Mouse (Mus musculus): ENCODE data around the gene B3gnt8. TPM values are rescaled to one million over a fixed set of nuclear protein-coding genes. Genes with fewer than 3 reads are reported as not detected.

B3gnt8 gene
- total RNA-seq (2017): 3.4 and 4.2 TPM in 2 replicates

DNA sequence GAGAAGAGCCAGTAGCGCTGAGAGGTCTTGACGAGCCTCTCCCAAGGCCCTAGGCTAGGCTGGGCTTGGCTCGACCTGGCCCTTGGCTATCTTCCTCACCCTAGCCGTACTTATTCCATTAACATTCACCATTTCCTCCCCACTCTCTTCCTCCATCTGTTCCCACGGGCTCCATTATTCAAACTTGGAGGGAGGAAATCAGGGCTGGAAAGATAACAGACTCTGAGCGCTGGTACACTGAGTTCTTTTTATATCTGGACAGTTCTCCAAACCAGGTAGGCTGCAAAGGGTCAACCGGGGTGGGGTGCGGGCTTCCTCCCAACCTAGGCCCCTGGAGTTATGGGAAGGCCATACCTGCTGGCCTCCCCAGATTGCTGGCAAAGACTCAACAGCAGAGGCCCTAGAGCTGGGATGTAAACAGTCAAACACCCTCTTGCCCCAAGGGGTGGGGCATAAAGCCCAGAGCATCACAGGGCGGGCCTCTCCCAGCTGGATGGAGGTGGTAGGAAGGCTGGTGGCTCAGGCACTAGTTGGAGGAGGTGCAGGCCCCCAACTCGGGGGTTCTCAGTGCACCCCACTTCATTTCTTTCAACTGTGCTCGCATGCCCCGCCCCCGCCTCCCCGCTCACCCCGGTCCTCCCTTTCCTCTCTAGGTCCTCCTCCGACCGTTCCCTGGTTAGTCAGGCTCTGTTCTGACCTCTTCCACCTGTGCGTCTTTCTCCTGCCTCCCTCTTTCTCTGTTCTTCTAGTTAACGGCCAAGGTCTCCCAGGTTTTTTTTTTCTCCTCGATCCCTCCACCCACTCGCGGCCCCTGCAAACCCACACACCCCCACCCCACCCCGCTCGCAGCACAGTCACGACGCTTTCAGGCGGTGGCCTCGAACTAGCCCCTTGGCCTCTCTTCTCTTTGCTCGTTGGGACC lies at the start of gene B3gnt8:
TSS of gene B3gnt8 (plus strand) at position 146 of the 922 bp plus-strand sequence.
- peak; percentile 27 for ATAC-seq (replicated peaks; ENCODE audit: low read depth, poor library complexity, severe bottlenecking)

- peak; percentile 98 for ATAC-seq (replicated peaks; ENCODE audit: low read depth, poor library complexity, severe bottlenecking)
Measured at GRCm38 (mm10) chr7:25576793-25577437, 49.5 kb upstream of the B3gnt8 start.

DNA sequence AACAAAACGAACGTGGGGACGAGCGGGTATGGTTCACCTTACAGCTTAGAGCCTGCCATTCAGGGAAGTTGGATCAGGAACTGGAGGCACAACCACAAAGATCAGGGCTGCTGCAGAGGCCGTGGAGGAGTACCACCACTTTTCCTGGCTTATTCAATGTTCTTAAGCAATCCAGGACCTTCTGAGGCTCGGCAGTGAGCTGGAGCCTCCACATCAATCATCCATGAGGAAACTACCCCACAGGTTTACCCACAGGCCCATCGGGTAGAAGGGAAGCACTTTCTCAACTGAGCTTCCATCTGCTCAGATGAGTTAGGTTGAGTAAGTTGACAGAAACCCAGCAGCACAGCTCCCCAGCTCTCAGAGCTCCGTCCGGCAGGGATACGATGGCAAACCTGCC lies 47.0 kb upstream of the B3gnt8 start:
- no peak for ATAC-seq (replicated peaks; ENCODE audit: low read depth, poor library complexity, severe bottlenecking)

DNA sequence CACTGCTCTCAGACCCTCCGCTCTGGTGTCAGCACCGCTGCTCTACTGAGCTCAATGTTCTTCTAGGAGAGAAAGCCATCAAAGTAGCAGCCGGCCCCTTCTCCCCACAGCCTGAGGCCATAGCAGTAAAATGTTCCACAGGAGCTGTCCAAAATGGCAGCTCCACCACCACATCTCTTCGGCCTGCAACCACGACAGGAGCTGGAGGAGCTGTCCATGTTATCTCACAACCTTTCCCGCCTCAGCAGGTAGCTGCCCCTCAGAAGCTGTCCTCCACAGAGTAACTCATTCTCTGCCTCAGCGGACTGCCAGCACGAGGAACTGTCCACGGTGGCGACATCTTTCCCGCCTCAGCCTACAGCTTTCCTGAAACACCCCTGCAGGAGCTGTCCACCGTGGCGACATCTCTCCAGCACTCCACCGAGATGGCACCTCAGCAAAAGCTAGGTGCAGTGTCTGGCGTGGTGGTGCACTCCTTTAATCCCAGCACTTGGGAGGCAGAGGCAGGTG lies 44.1 kb upstream of the B3gnt8 start:
- ATAC-seq (replicated peaks; ENCODE audit: low read depth, poor library complexity, severe bottlenecking): no peak

DNA sequence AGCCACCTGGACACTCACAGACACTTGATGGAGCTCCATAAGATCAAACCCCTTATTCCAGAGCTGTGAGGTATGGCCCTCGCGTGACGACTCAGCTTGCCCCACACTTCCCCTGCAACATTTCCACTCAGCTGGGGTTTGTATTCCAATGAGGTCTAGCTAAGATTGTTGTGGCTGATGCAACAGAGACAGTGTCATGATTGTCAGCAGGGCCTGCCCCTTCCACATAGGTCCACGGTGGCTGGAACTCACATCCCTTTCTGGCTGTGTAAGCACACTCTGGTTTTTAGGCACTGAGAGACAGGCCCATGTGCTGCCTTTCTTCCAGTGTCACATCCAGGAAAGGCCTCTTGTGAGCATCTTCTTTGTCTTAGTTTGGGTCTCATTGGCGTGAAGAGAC lies 41.8 kb upstream of the B3gnt8 start:
- no peak for ATAC-seq (replicated peaks; ENCODE audit: low read depth, poor library complexity, severe bottlenecking)

- no peak for ATAC-seq (replicated peaks; ENCODE audit: low read depth, poor library complexity, severe bottlenecking)
Measured at GRCm38 (mm10) chr7:25585351-25586204, 40.9 kb upstream of the B3gnt8 start.

DNA sequence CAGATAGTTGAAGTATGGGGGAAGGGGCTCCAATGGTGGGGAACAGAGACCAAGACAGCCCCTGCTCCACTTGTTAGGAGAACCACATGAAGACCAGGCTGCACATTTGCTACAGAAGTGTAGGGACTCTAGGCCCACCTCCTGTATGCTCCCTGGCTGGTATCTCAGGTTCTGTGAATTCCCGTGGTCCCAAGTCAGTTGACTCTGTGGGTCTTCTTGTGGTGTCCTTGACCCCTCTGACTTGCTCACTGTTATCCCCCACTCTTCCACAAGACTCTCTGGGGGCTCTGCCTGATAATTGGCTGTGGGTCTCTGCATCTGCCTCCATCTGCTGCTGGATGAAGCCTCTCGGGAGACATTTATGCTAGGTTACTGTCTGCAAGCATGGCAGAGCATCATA lies 35.2 kb upstream of the B3gnt8 start:
- ATAC-seq (replicated peaks; ENCODE audit: low read depth, poor library complexity, severe bottlenecking): no peak

DNA sequence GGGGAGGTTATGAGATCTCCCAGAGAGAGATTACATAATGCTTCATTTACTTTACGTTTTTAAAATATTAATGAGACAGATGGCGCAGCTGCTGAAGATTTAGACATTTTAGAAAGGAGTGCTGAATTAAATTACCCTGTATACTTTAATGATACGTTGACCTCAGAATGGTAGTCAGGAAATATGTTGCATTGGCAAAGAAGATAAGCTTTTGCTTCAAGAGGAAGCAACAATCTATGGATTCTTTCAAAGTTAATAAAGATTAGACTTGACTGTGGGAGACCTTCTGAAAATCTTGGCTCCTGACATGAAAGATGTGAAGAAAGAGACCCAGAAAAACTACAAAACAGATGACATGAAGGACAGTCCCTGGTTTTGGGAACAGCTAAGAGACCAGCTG lies 32.6 kb upstream of the B3gnt8 start:
- ATAC-seq (replicated peaks; ENCODE audit: low read depth, poor library complexity, severe bottlenecking): no peak

- ATAC-seq (replicated peaks; ENCODE audit: low read depth, poor library complexity, severe bottlenecking): peak; percentile 93
Measured at GRCm38 (mm10) chr7:25599663-25600062, 26.8 kb upstream of the B3gnt8 start.

DNA sequence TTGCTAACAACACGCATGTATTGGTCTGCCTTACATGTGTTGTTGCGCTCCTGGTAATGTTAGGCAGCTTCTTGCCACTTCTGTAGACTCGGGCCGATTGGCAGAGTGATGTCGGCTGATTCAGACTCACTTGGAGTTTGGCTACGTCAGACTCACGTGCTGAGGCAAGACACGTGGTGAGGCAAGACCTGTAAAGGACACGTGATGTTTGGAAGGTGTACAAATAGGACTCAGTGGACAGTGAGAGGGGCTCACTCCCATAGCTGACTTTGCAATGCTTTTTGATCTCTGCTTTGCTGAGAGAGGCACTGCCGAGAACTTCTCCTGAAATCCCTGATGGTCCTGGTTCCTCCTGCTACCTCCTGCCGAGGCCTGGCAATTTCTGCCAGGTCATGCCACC lies 25.8 kb upstream of the B3gnt8 start:
- ATAC-seq (replicated peaks; ENCODE audit: low read depth, poor library complexity, severe bottlenecking): no peak

DNA sequence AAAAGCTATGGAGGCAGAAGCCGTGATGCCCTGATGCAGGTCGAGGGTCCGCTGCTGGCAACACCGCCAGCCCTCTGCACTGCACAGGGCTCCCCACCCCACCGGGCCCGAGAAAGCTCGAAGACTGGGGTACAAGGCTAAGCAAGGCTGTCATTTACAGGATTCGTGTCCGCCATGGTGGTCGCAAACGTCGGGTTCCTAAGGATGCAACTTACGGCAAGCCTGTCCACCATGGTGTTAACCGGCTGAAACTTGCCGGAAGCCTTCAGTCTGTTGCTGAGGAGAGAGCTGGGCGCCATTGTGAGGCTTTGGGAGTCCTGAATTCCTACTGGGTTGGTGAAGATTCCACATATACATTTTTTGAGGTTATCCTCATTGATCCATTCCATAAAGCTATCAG lies 25.1 kb upstream of the B3gnt8 start:
- no peak for ATAC-seq (replicated peaks; ENCODE audit: low read depth, poor library complexity, severe bottlenecking)

DNA sequence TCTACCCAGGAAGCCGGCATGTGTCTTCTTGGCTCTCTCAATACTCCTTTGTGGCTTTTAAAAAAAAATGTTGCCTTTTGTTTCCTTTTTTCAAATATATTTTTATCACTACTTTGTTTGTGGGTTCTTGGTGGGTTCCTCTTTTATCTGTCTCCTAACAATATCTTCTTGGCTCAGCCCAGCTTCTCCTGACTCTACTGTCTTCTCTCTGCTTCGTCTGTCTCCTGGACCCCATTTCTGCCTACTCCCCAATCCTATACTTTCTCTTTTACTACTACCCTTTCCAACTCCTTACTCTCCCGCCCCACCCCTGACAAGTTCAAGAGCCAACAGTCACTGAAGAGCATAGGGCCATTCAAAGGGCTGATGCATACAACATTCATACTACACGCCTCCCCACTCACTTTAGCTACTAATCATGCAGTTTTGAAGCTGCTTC lies 19.8 kb upstream of the B3gnt8 start:
- peak; percentile 79 for ATAC-seq (replicated peaks; ENCODE audit: low read depth, poor library complexity, severe bottlenecking)

DNA sequence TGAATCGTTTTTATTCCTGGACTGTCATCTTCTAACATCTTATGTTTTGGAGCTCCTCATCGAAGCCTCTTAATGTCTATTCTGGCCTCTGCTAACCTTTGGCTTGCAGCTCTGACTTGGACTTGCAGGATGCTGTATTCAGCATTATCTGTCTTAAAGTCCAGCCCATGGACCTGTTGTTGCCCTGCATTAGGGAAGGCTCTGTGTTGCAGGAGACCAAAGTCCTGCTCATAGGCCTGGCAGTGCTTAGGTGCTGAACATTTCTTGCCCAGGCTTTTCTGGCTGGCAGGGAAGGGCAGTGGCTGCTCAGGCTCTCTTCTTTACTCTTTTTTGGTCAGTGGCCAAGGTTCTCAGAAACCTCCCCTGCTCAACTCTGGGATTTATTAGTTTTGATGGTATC lies 19.3 kb upstream of the B3gnt8 start:
- ATAC-seq (replicated peaks; ENCODE audit: low read depth, poor library complexity, severe bottlenecking): no peak

DNA sequence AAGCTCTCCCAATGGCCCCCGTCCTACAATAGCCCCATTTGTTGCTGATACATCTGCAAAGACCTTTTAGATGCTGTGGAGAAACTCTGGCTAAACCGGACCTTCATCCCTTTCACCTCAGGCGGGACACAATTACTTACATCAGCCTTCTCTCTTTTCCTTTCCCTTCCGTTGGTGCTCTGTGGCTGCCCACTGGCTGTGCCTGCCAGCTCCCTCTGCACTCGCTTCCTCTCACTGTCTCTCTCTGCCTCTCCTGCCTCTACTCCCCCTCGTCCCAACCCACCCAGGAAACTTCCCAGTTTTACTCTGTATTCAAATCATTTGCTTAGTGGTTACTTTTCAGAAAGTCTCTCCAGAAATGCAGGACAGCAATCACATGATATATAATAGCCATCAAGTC lies 16.4 kb upstream of the B3gnt8 start:
- no peak; the same call in 1 of the 2 replicates for ATAC-seq (replicated peaks; ENCODE audit: low read depth, poor library complexity, severe bottlenecking)

- ATAC-seq (replicated peaks; ENCODE audit: low read depth, poor library complexity, severe bottlenecking): no peak
Measured at GRCm38 (mm10) chr7:25611501-25611900, 15.0 kb upstream of the B3gnt8 start.

DNA sequence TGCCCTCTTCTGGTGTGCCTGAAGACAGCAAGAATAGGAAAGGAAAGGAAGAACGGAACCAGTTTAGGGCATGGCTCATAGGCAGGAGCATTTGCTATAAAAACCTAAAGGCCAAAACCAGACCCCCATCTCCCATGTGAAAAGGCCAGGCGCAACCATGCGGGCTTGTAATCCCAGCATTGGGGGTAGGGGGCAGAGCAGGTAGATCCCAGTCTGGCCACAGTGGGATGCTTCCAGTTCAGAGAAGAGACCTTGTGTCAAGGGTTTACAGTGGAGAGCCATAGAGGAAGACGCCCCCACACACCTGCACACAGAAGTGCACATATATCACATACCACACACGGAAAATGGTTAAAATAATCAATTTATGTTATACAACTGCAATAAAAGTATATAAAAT lies 12.4 kb upstream of the B3gnt8 start:
- ATAC-seq (replicated peaks; ENCODE audit: low read depth, poor library complexity, severe bottlenecking): no peak

DNA sequence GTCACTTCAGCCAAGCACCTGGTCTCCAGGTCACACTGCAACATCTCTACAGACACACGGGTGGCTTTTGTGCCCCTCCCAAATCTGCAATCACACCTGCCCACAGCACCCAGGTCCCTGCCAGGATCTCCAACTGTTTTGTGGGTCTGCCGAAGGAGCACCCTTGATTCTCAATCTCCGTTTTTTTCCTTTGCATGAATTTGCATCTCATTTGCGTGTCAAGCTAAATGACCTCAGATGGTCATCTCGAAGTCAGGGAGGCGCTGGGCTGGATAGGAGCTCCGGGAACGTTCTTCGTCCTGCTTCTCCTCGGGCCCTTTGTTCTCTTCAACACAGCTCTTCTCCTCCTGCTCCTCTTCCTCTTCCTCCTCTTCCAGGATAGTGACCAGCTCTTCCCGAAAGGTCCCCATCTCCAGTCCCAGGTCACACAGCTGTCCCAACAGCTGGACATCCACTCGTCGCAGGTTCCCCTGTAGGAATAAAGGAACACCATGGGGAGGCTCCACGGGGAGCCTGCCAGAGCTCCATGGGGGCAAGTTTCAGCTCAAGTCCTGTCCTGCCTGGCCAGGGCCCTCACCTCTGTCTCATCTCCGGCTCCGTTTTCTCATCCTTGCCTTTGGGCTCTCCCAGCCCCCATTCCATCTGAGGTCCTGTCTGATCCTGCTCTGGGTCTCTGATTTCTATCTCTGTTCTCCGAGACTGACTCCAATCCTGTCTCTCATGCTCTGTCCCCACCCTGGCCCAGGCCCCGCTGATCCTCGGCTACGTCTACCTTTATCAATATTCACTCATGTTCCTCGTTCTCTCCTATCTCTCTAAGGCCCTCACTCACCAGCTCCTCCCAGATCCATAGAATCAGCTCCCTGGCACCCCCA lies 11.4 kb upstream of the B3gnt8 start:
- no peak for ATAC-seq (replicated peaks; ENCODE audit: low read depth, poor library complexity, severe bottlenecking)

DNA sequence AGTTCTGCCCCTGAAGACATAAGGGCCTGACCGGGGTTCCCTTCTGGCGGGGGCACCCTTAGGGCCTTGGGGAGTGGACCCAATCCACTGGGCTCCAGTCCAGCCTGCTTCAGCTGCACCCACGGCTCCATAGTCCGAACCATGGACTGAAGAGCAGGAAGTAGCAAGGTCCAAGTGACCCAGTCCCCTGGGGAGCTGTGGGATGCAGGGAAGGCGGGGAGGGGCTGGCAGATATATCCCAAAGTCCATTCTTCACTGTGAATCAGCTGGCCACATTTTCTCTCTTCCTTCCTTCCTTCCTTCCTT lies 10.8 kb upstream of the B3gnt8 start, which contains the start of gene Erich4:
TSS of gene Erich4 (minus strand) at position 187 of the 306 bp plus-strand sequence.
- ATAC-seq (replicated peaks; ENCODE audit: low read depth, poor library complexity, severe bottlenecking): no peak

GRCm38 (mm10) chr7:25617376-25618160 lies 8.9 kb upstream of the B3gnt8 start:
- no peak for ATAC-seq (replicated peaks; ENCODE audit: low read depth, poor library complexity, severe bottlenecking)

Measured in common myeloid progenitor, adult 5-6 weeks (primary cell).